Mouse (Mus musculus): ENCODE data around the gene Uqcr10.

- no peak for TF ChIP-seq CTCF (IDR thresholded peaks at IDR 0.05; ENCODE audit: insufficient read depth, low read depth, low read length)
- TF ChIP-seq POLR2A (IDR thresholded peaks at IDR 0.05; ENCODE audit: insufficient read depth, low read depth, low read length), result no peak
Observed at GRCm38 (mm10) chr11:4684186-4684585, 20.0 kb downstream of the Uqcr10 start.

Data from olfactory bulb, adult 2 months (tissue).